Mouse (Mus musculus) hindbrain, embryonic 15.5 days (tissue): ENCODE results near the gene Ksr1. TPM values are rescaled to one million over a fixed set of nuclear protein-coding genes. Genes with fewer than 3 reads are reported as not detected.

Experiments used
- ATAC-seq: fragments of 200-750 bp; cut with Nextera tagmentation; 2 replicates; pipeline ENCODE4 v1.8.0; 2017; ENCODE audit warnings: low read depth, moderate number of reproducible peaks, moderate TSS enrichment; ENCODE audit not compliant: low FRiP score
- H3K27ac ChIP-seq: fragments of 300-500 bp; sonication (generic); replicated peaks from 2 replicates; pipeline ENCODE4 v1.5.1; 2015; ENCODE audit warnings: mild to moderate bottlenecking, inconsistent platforms
- H3K27me3 ChIP-seq: fragments of 300-500 bp; sonication (generic); 2 replicates; pipeline ENCODE4 v1.6.1; 2015; ENCODE audit warnings: control low read depth, inconsistent platforms
- H3K36me3 ChIP-seq: fragments of 300-500 bp; sonication (generic); 2 replicates; pipeline ENCODE4 v1.6.1; 2015; ENCODE audit warnings: control low read depth, inconsistent platforms
- H3K4me1 ChIP-seq: fragments of 300-500 bp; sonication (generic); replicated peaks from 2 replicates; pipeline ENCODE4 v1.6.1; 2015; ENCODE audit warnings: control low read depth, inconsistent platforms
- H3K4me2 ChIP-seq: fragments of 300-500 bp; sonication (generic); 2 replicates; pipeline ENCODE4 v1.6.1; 2015; ENCODE audit warnings: moderate library complexity, mild to moderate bottlenecking, inconsistent platforms
- H3K4me3 ChIP-seq: fragments of 300-500 bp; sonication (generic); 2 replicates; pipeline ENCODE4 v1.5.1; 2015; ENCODE audit warnings: mild to moderate bottlenecking, inconsistent platforms
- H3K9ac ChIP-seq: fragments of 300-500 bp; sonication (generic); 2 replicates; pipeline ENCODE4 v1.6.1; 2015; ENCODE audit warnings: inconsistent platforms
- H3K9me3 ChIP-seq: fragments of 300-500 bp; sonication (generic); 2 replicates; pipeline ENCODE4 v1.6.1; 2016; ENCODE audit warnings: control low read depth, inconsistent platforms
- WGBS: fragments of 180-500 bp; shearing (Covaris S2); methylation state at CpG from one replicate; pipeline ENCODE4 v1.1.7; 2015; 5-methylcytosine and 5-hydroxymethylcytosine counted together
- polyA plus RNA-seq: library from polyadenylated mRNA; unstranded; fragments of >200 nt; fragmentation: Nextera tagmentation; extraction: Ambion mirVana; gene quantifications from 2 replicates; pipeline ENCODE4 v1.2.1, GENCODE M21; 2015

The Ksr1 gene
- polyA plus RNA-seq: 5.0 and 5.6 TPM in 2 replicates

- peak; percentile 95 for ATAC-seq
- Histone ChIP-seq H3K4me1 (peaks cover 29% of the 10 kb centered on the region), H3K27ac (peak within 1 kb of the TSS; percentile 91), H3K27me3 (no peaks in the 10 kb centered on the region), H3K9ac (peak within 1 kb of the TSS; percentile 82), H3K36me3 (no peaks in the 10 kb centered on the region), H3K9me3 (no peaks in the 10 kb centered on the region), H3K4me2 (peak within 1 kb of the TSS; percentile 73), H3K4me3 (peak within 1 kb of the TSS; percentile 86)
- WGBS: under 1% methylated on average over 35 of the region's 42 CpGs
These were observed at the start of gene Ksr1 for GRCm38 (mm10) chr11:79146331-79146767. Ksr1 (minus strand) TSS chr11:79146407.

- no peak overlapping the region for H3K4me3 ChIP-seq
- no peaks in the 10 kb centered on the region for H3K9me3 ChIP-seq
- no peak overlapping the region for H3K9ac ChIP-seq
- H3K27ac ChIP-seq: no peak overlapping the region
- no peaks in the 10 kb centered on the region for H3K27me3 ChIP-seq
- no peaks in the 10 kb centered on the region for H3K36me3 ChIP-seq
- peaks cover 6% of the 10 kb centered on the region; the same call in 1 of the 2 replicates for H3K4me1 ChIP-seq
- H3K4me2 ChIP-seq: no peak overlapping the region
- WGBS: 94% methylated on average over 1 of the region's 1 CpGs
- ATAC-seq: no peak
These were observed 46.0 kb upstream of the Ksr1 start for GRCm38 (mm10) chr11:79192176-79192575.

- no peaks in the 10 kb centered on the region for H3K36me3 ChIP-seq
- peaks cover 6% of the 10 kb centered on the region; the same call in 1 of the 2 replicates for H3K4me1 ChIP-seq
- WGBS: 91% methylated on average over 4 of the region's 4 CpGs
- no peak overlapping the region for H3K4me2 ChIP-seq
- H3K9me3 ChIP-seq: no peaks in the 10 kb centered on the region
- no peak overlapping the region for H3K4me3 ChIP-seq
- ATAC-seq: no peak
- H3K27ac ChIP-seq: no peak overlapping the region
- H3K9ac ChIP-seq: no peak overlapping the region
- H3K27me3 ChIP-seq: no peaks in the 10 kb centered on the region
These were observed 45.0 kb upstream of the Ksr1 start for GRCm38 (mm10) chr11:79191214-79191613.

GRCm38 (mm10) chr11:79190257-79190656 is 44.0 kb upstream of the Ksr1 start:
- Histone ChIP-seq H3K4me3 (no peak overlapping the region), H3K9ac (no peak overlapping the region), H3K4me2 (no peak overlapping the region), H3K9me3 (no peaks in the 10 kb centered on the region), H3K27me3 (no peaks in the 10 kb centered on the region), H3K4me1 (peaks cover 6% of the 10 kb centered on the region; the same call in 1 of the 2 replicates), H3K27ac (no peak overlapping the region), H3K36me3 (no peaks in the 10 kb centered on the region)
- 97% methylated on average over 2 of the region's 2 CpGs for WGBS
- no peak for ATAC-seq

- no peak overlapping the region for H3K27ac ChIP-seq
- no peaks in the 10 kb centered on the region for H3K36me3 ChIP-seq
- H3K4me2 ChIP-seq: no peak overlapping the region
- ATAC-seq: no peak
- peaks cover 6% of the 10 kb centered on the region; the same call in 1 of the 2 replicates for H3K4me1 ChIP-seq
- H3K27me3 ChIP-seq: no peaks in the 10 kb centered on the region
- H3K9ac ChIP-seq: no peak overlapping the region
- no peaks in the 10 kb centered on the region for H3K9me3 ChIP-seq
- WGBS: 62% methylated on average over 6 of the region's 6 CpGs
- no peak overlapping the region for H3K4me3 ChIP-seq
These were observed 42.0 kb upstream of the Ksr1 start for GRCm38 (mm10) chr11:79188176-79188575.

- Histone ChIP-seq H3K27me3 (no peaks in the 10 kb centered on the region), H3K4me2 (no peak overlapping the region), H3K27ac (no peak overlapping the region), H3K4me1 (peaks cover 6% of the 10 kb centered on the region), H3K9me3 (no peaks in the 10 kb centered on the region), H3K9ac (no peak overlapping the region), H3K4me3 (no peak overlapping the region), H3K36me3 (no peaks in the 10 kb centered on the region)
- no peak for ATAC-seq
- WGBS: 63% methylated on average over 4 of the region's 4 CpGs
These were observed 41.1 kb upstream of the Ksr1 start for GRCm38 (mm10) chr11:79187291-79187690.

GRCm38 (mm10) chr11:79185683-79186082 is 39.5 kb upstream of the Ksr1 start:
- WGBS: 85% methylated on average over 6 of the region's 6 CpGs
- Histone ChIP-seq H3K9me3 (no peaks in the 10 kb centered on the region), H3K4me3 (no peak overlapping the region), H3K4me1 (peaks cover 6% of the 10 kb centered on the region), H3K36me3 (no peaks in the 10 kb centered on the region), H3K9ac (no peak overlapping the region), H3K4me2 (no peak overlapping the region), H3K27ac (no peak overlapping the region), H3K27me3 (no peaks in the 10 kb centered on the region)
- no peak for ATAC-seq

- Histone ChIP-seq H3K27me3 (no peaks in the 10 kb centered on the region), H3K4me2 (no peak overlapping the region), H3K9ac (no peak overlapping the region), H3K27ac (no peak overlapping the region), H3K4me1 (peaks cover 6% of the 10 kb centered on the region), H3K4me3 (no peak overlapping the region), H3K36me3 (no peaks in the 10 kb centered on the region), H3K9me3 (no peaks in the 10 kb centered on the region)
- 85% methylated on average over 3 of the region's 3 CpGs for WGBS
- no peak for ATAC-seq
These were observed 38.1 kb upstream of the Ksr1 start for GRCm38 (mm10) chr11:79184126-79184888.

- Histone ChIP-seq H3K4me2 (no peak overlapping the region), H3K9ac (no peak overlapping the region), H3K36me3 (no peaks in the 10 kb centered on the region), H3K27ac (no peak overlapping the region), H3K4me1 (peaks cover 4% of the 10 kb centered on the region), H3K4me3 (no peak overlapping the region), H3K9me3 (no peaks in the 10 kb centered on the region), H3K27me3 (no peaks in the 10 kb centered on the region)
- WGBS: 91% methylated on average over 6 of the region's 6 CpGs
- no peak for ATAC-seq
These were observed 37.2 kb upstream of the Ksr1 start for GRCm38 (mm10) chr11:79183400-79183799.

GRCm38 (mm10) chr11:79182881-79183280 is 36.7 kb upstream of the Ksr1 start:
- Histone ChIP-seq H3K36me3 (no peaks in the 10 kb centered on the region), H3K27ac (no peak overlapping the region), H3K27me3 (no peaks in the 10 kb centered on the region), H3K4me3 (no peak overlapping the region), H3K9me3 (no peaks in the 10 kb centered on the region), H3K9ac (no peak overlapping the region), H3K4me2 (no peak overlapping the region), H3K4me1 (no peaks in the 10 kb centered on the region; the same call in 1 of the 2 replicates)
- ATAC-seq: no peak
- 69% methylated on average over 12 of the region's 12 CpGs for WGBS

GRCm38 (mm10) chr11:79181914-79182313 is 35.7 kb upstream of the Ksr1 start:
- no peak overlapping the region for H3K9ac ChIP-seq
- no peak for ATAC-seq
- H3K9me3 ChIP-seq: no peaks in the 10 kb centered on the region
- no peak overlapping the region for H3K4me3 ChIP-seq
- H3K27ac ChIP-seq: no peak overlapping the region
- WGBS: 87% methylated on average over 4 of the region's 4 CpGs
- no peaks in the 10 kb centered on the region for H3K27me3 ChIP-seq
- H3K36me3 ChIP-seq: no peaks in the 10 kb centered on the region
- no peak overlapping the region for H3K4me2 ChIP-seq
- no peaks in the 10 kb centered on the region; the same call in 1 of the 2 replicates for H3K4me1 ChIP-seq

- no peaks in the 10 kb centered on the region for H3K36me3 ChIP-seq
- no peak overlapping the region for H3K4me3 ChIP-seq
- H3K9me3 ChIP-seq: no peaks in the 10 kb centered on the region
- H3K4me2 ChIP-seq: no peak overlapping the region
- ATAC-seq: no peak
- no peak overlapping the region for H3K9ac ChIP-seq
- 64% methylated on average over 3 of the region's 3 CpGs for WGBS
- no peak overlapping the region for H3K27ac ChIP-seq
- no peaks in the 10 kb centered on the region for H3K27me3 ChIP-seq
- no peaks in the 10 kb centered on the region for H3K4me1 ChIP-seq
These were observed 30.5 kb upstream of the Ksr1 start for GRCm38 (mm10) chr11:79176687-79177086.
